Comparison of ENCODE assay signal across 19 mouse cellular contexts in the genomic region with DNA sequence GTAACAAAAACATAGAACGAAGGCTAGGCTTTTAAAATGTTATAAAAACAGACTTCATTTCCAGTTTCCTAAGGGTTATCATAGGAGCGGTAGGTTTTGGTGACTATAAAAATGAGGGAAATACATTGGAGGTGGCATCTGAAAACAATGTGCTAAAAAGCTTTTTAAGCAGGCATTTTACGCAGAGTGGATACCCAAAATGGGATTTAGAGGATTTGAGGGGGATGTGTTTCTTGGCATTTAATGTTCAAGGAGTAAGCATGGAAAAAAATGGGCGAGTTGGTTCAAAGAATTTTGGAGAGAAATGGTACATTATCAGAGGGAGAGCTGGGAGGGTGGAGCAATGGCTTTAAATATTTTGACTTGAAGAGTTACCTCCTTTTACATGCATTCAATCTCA.
A peak's percentile ranks its signal among the peaks of the same experiment; 100 is the strongest.
DNase-seq lines count a peak whose midpoint lies in the region; ATAC-seq lines count a peak whose summit lies in the region.
"Had no signal": no experiment of that assay in that cellular context is flagged by ENCODE, and none has a peak within 500 bp of the region (broad histone marks: within the 10 kb centered on the region; RNA-seq: fewer than 3 reads in every experiment).

No protein-coding gene starts in this region.

- no peaks in the 10 kb centered on the region for H3K9me3 ChIP-seq in heart, embryonic 10.5 days

- no peak overlapping the region for H3K4me3 ChIP-seq in heart, embryonic 10.5 days

- no peaks in the 10 kb centered on the region for H3K4me1 ChIP-seq in heart, embryonic 10.5 days

- H3K27me3 ChIP-seq in heart, embryonic 10.5 days (ENCODE audit: insufficient read depth, poor library complexity, severe bottlenecking), result no peaks in the 10 kb centered on the region
- H3K27me3 ChIP-seq: CH12.LX, Patski had no signal

- DNase-seq in frontal cortex, postnatal 36 days (ENCODE audit: low spot score in 2 of 2), result no peak
- DNase-seq in brain, adult 2 months (ENCODE audit: low read depth, low spot score), result peak; percentile 30
- DNase-seq in telencephalon, adult 2 months (ENCODE audit: low read depth, low spot score), result peak; percentile 21
- DNase-seq in thymus, postnatal 4 days, result no peak
- no peak for DNase-seq in heart, embryonic 10.5 days (ENCODE audit: low spot score)
- DNase-seq: adrenal gland, adult 2 months; adrenal gland, adult 8-10 months; adrenal gland, postnatal 10 days; adrenal gland, postnatal 14 days; adrenal gland, postnatal 25 days; adrenal gland, postnatal 36 days; cerebellum, adult 11 months; cerebellum, adult 11-12 months; cerebellum, adult 18-20 months; cerebellum, adult 2 months had no signal

- peak; percentile 67 for ATAC-seq in frontal cortex, adult (ENCODE audit: low TSS enrichment)
- ATAC-seq: Patski had no signal

- 79% methylated on average over 4 of the region's 4 CpGs for WGBS in heart, embryonic 10.5 days

- no peaks in the 10 kb centered on the region for H3K36me3 ChIP-seq in heart, embryonic 10.5 days
- H3K36me3 ChIP-seq: G1E had no signal

- no peak overlapping the region for H3K27ac ChIP-seq in heart, embryonic 10.5 days

Comparison
In these comparisons a context has a peak if more than half of its experiments do, and no peak if none do; other contexts are left out.
1. DNase-seq: peak in brain, adult 2 months (single experiment) and telencephalon, adult 2 months (single experiment); none in frontal cortex, postnatal 36 days (0 of 2), thymus, postnatal 4 days (single experiment) and heart, embryonic 10.5 days (single experiment).